Comparison of ENCODE assay signal across 14 mouse cellular contexts in the genomic region with DNA sequence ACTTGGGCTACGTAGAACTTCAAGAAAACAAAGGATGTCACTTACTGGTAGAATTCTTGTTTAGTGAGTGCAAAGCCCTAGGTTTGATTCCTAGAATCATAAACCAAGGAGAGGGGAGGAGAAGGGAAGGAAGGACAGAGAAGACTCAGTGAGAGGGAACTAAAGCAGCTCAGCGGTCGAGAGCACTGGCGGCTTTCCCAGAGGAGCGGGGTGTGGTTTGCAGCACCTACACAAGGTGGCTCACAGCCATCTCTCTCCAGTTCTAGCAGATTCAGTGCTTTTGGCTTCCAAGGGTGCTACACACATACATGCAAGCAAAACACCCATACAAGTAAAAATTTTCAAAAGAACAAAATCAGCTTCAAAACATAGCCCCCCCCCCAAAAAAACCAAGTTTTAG.
A peak's percentile ranks its signal among the peaks of the same experiment; 100 is the strongest.
DNase-seq lines count a peak whose midpoint lies in the region; ATAC-seq and TF ChIP-seq lines count a peak whose summit lies in the region.
"Had no signal": no experiment of that assay in that cellular context is flagged by ENCODE, and none has a peak within 500 bp of the region (broad histone marks: within the 10 kb centered on the region; RNA-seq: fewer than 3 reads in every experiment).

No protein-coding gene starts in this region.

- no peak for TF ChIP-seq EP300 in MEL (IDR thresholded peaks at IDR 0.05; ENCODE audit: low read depth in 1 of 2, low read length in 2 of 2)

- H3K27ac ChIP-seq in kidney, embryonic 15.5 days: no peak overlapping the region
- H3K27ac ChIP-seq in MEL (ENCODE audit: control insufficient read depth, low read depth, low read length): no peak overlapping the region
- H3K27ac ChIP-seq in hindbrain, embryonic 14.5 days: no peak overlapping the region
- H3K27ac ChIP-seq: hindbrain, embryonic 12.5 days; kidney, postnatal 0 days; liver, embryonic 13.5 days; midbrain, embryonic 10.5 days had no signal

- ATAC-seq in kidney, embryonic 15.5 days (replicated peaks; ENCODE audit: low FRiP score): no peak
- ATAC-seq in hindbrain, embryonic 14.5 days (ENCODE audit: low FRiP score): no peak
- ATAC-seq: forebrain, postnatal 0 days had no signal

- TF ChIP-seq CTCF in MEL (IDR thresholded peaks at IDR 0.05 in 2 of 3, conservative IDR thresholded peaks at IDR 0.05 in 1 of 3; ENCODE audit: control insufficient read depth in 1 of 3, insufficient read depth in 1 of 3, low read depth in 2 of 3, low read length in 3 of 3, poor library complexity in 1 of 3, severe bottlenecking in 1 of 3): no peak

- TF ChIP-seq POLR2A in MEL (IDR thresholded peaks at IDR 0.05; ENCODE audit: control insufficient read depth in 1 of 2, insufficient read depth in 1 of 2, low read depth in 1 of 2, low read length in 2 of 2, poor library complexity in 1 of 2): no peak

- H3K9me3 ChIP-seq in kidney, embryonic 15.5 days (replicated peaks): no peaks in the 10 kb centered on the region
- no peaks in the 10 kb centered on the region for H3K9me3 ChIP-seq in MEL (replicated peaks; ENCODE audit: insufficient read depth, low read length)
- no peaks in the 10 kb centered on the region for H3K9me3 ChIP-seq in hindbrain, embryonic 14.5 days (ENCODE audit: control insufficient read depth, low read length)
- H3K9me3 ChIP-seq: hindbrain, embryonic 12.5 days; liver, embryonic 13.5 days; midbrain, embryonic 10.5 days had no signal

- no peak overlapping the region for H3K4me2 ChIP-seq in kidney, embryonic 15.5 days
- H3K4me2 ChIP-seq in hindbrain, embryonic 14.5 days (replicated peaks): no peak overlapping the region
- H3K4me2 ChIP-seq: hindbrain, embryonic 12.5 days; liver, embryonic 13.5 days had no signal

- peaks cover 40% of the 10 kb centered on the region for H3K36me3 ChIP-seq in kidney, embryonic 15.5 days
- peaks cover 0 to 4% of the 10 kb centered on the region in 2 experiments; a peak in 2 of 4 replicates for H3K36me3 ChIP-seq in MEL (ENCODE audit: control insufficient read depth in 1 of 2, insufficient read depth in 2 of 2, low read length in 2 of 2)
- H3K36me3 ChIP-seq in hindbrain, embryonic 14.5 days (replicated peaks; ENCODE audit: control insufficient read depth, insufficient read depth): peaks cover 28% of the 10 kb centered on the region

- H3K79me2 ChIP-seq in MEL (ENCODE audit: control insufficient read depth, insufficient read depth, low read length, poor library complexity): no peaks in the 10 kb centered on the region

- no peak overlapping the region for H3K4me3 ChIP-seq in kidney, embryonic 15.5 days (replicated peaks)
- H3K4me3 ChIP-seq in MEL (ENCODE audit: control insufficient read depth in 1 of 2, insufficient read depth in 1 of 2, low read depth in 2 of 2, low read length in 2 of 2): no peak overlapping the region
- no peak overlapping the region for H3K4me3 ChIP-seq in hindbrain, embryonic 14.5 days (replicated peaks; ENCODE audit: low read length)
- H3K4me3 ChIP-seq: hindbrain, embryonic 12.5 days; liver, embryonic 13.5 days; midbrain, embryonic 10.5 days had no signal

- H3K27me3 ChIP-seq in kidney, embryonic 15.5 days: no peaks in the 10 kb centered on the region
- no peaks in the 10 kb centered on the region for H3K27me3 ChIP-seq in MEL (ENCODE audit: control insufficient read depth in 1 of 2, insufficient read depth in 2 of 2, low read length in 2 of 2)
- H3K27me3 ChIP-seq in hindbrain, embryonic 14.5 days (ENCODE audit: control insufficient read depth, insufficient read depth, low read length): no peaks in the 10 kb centered on the region
- H3K27me3 ChIP-seq: CH12.LX; hindbrain, embryonic 12.5 days; liver, embryonic 13.5 days had no signal

- no peak for TF ChIP-seq RAD21 in MEL (IDR thresholded peaks at IDR 0.05; ENCODE audit: low read depth, low read length)

- 0 out of 2 replicates have a peak, but pooled peaks cover 3% of the 10 kb centered on the region for H3K4me1 ChIP-seq in kidney, embryonic 15.5 days
- H3K4me1 ChIP-seq in MEL (ENCODE audit: control insufficient read depth in 1 of 2, insufficient read depth in 2 of 2, low read length in 2 of 2): no peaks in the 10 kb centered on the region
- H3K4me1 ChIP-seq in hindbrain, embryonic 14.5 days (replicated peaks; ENCODE audit: control insufficient read depth, insufficient read depth, low read length): no peaks in the 10 kb centered on the region
- H3K4me1 ChIP-seq: hindbrain, embryonic 12.5 days; liver, embryonic 13.5 days; midbrain, embryonic 10.5 days had no signal

- no peak overlapping the region for H3K9ac ChIP-seq in kidney, embryonic 15.5 days
- H3K9ac ChIP-seq in MEL (ENCODE audit: control insufficient read depth, low read depth, low read length, poor library complexity, severe bottlenecking): no peak overlapping the region
- H3K9ac ChIP-seq in hindbrain, embryonic 14.5 days: no peak overlapping the region
- H3K9ac ChIP-seq: forebrain, postnatal 0 days; hindbrain, embryonic 12.5 days; liver, embryonic 13.5 days had no signal

- WGBS in kidney, embryonic 15.5 days: 81% methylated on average over 5 of the region's 5 CpGs
- WGBS in hindbrain, embryonic 14.5 days: 90% methylated on average over 5 of the region's 5 CpGs

- peak; percentile 12 to 39 for DNase-seq in kidney, adult 8-10 months
- DNase-seq in 3T3-L1 (ENCODE audit: low read depth, low spot score) (peak; percentile 65), MEL (ENCODE audit: low read depth, low spot score) (peak; percentile 17)
- DNase-seq in kidney, postnatal 36 days: peak; percentile 23 to 61
- DNase-seq in hindbrain, embryonic 14.5 days (ENCODE audit: low spot score): no peak
- DNase-seq in gastrocnemius, adult 18-20 months (ENCODE audit: low spot score): no peak
- DNase-seq: adrenal gland, adult 2 months; forebrain, postnatal 0 days; liver, embryonic 13.5 days had no signal

TF ChIP-seq in MEL, 35 proteins besides CTCF, POLR2A, EP300 and RAD21:
- no peak for TF ChIP-seq TCF12 (IDR thresholded peaks at IDR 0.05; ENCODE audit: low read depth, low read length)
- no peak for TF ChIP-seq SIN3A (IDR thresholded peaks at IDR 0.05; ENCODE audit: low read length)

Comparison
In these comparisons a context has a peak if more than half of its experiments do, and no peak if none do; other contexts are left out.
1. DNase-seq: peak in kidney, adult 8-10 months (2 of 2), 3T3-L1 (single experiment), MEL (single experiment) and kidney, postnatal 36 days (2 of 2); none in hindbrain, embryonic 14.5 days (single experiment) and gastrocnemius, adult 18-20 months (single experiment).